ENCODE assay signal across 17 mouse cellular contexts in the genomic region with DNA sequence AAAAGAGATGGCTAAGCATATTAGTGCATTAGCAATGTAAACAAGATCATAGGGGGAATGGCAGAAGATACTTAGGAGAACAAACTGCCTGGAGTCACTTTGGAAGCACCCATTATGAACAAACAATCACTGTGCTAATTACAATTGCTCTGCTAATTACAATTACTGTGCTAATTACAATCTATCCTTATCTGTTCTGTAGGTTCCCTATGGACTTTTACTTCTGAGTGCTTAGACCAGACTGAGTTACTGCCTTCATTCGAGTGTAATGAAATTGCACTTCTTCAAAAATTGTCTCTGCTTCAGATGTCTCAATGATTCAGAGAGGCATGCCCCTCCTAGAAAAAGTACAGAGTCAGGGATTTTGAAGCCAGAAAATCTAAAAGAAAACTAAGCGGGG.
"Had no signal": no experiment of that assay in that cellular context is flagged by ENCODE, and none has a peak within 500 bp of the region (broad histone marks: within the 10 kb centered on the region; RNA-seq: fewer than 3 reads in every experiment).

No protein-coding gene starts in this region.

- H3K4me2 ChIP-seq: kidney, embryonic 15.5 days; liver, embryonic 13.5 days; midbrain, embryonic 11.5 days had no signal

- H3K4me1 ChIP-seq: kidney, embryonic 15.5 days; liver, embryonic 13.5 days had no signal

- DNase-seq: kidney, adult 8-10 months; kidney, postnatal 10 days; kidney, postnatal 36 days; layer of hippocampus, postnatal 36 days; liver, embryonic 13.5 days; lung, adult 2 months; lung, postnatal 14 days; lung, postnatal 4 days; midbrain, embryonic 14.5 days; thymus, adult 2 months; thymus, postnatal 14 days; thymus, postnatal 4 days had no signal

- H3K4me3 ChIP-seq: kidney, embryonic 15.5 days; left cerebral cortex, adult 2 months; liver, embryonic 13.5 days; myocyte had no signal

- H3K9me3 ChIP-seq: kidney, embryonic 15.5 days; liver, embryonic 13.5 days had no signal

- H3K27ac ChIP-seq: kidney, embryonic 15.5 days; left cerebral cortex, adult 2 months; liver, embryonic 13.5 days; stomach, postnatal 0 days had no signal

- H3K27me3 ChIP-seq: kidney, embryonic 15.5 days; liver, embryonic 13.5 days had no signal

- H3K9ac ChIP-seq: kidney, embryonic 15.5 days; liver, embryonic 13.5 days had no signal

- H3K36me3 ChIP-seq: kidney, embryonic 15.5 days; liver, embryonic 13.5 days had no signal
